In genomic region chr13:108526258-108527007, GRCm38 (mm10) we compare ENCODE assay signal across 21 mouse cellular contexts.
DNase-seq lines count a peak whose midpoint lies in the region; ATAC-seq and TF ChIP-seq lines count a peak whose summit lies in the region.
"Had no signal": no experiment of that assay in that cellular context is flagged by ENCODE, and none has a peak within 500 bp of the region (broad histone marks: within the 10 kb centered on the region; RNA-seq: fewer than 3 reads in every experiment).

No protein-coding gene starts in this region.

- H3K27me3 ChIP-seq in heart, embryonic 16.5 days (ENCODE audit: control insufficient read depth, insufficient read depth, low read length) = no peaks in the 10 kb centered on the region
- H3K27me3 ChIP-seq in heart, adult 2 months (ENCODE audit: control insufficient read depth, insufficient read depth, low read length) = no peaks in the 10 kb centered on the region
- H3K27me3 ChIP-seq in midbrain, embryonic 14.5 days (ENCODE audit: control insufficient read depth, insufficient read depth, low read length) = no peaks in the 10 kb centered on the region
- no peaks in the 10 kb centered on the region for H3K27me3 ChIP-seq in midbrain, embryonic 15.5 days (replicated peaks)
- H3K27me3 ChIP-seq in forebrain, embryonic 13.5 days = no peaks in the 10 kb centered on the region
- H3K27me3 ChIP-seq in lung, postnatal 0 days (replicated peaks; ENCODE audit: insufficient read depth, low read length) = no peaks in the 10 kb centered on the region
- H3K27me3 ChIP-seq: lung, embryonic 15.5 days; neural tube, embryonic 13.5 days had no signal

- no peak overlapping the region for H3K4me3 ChIP-seq in heart, embryonic 16.5 days (ENCODE audit: low read length)
- no peak overlapping the region for H3K4me3 ChIP-seq in heart, adult 2 months
- no peak overlapping the region for H3K4me3 ChIP-seq in midbrain, embryonic 14.5 days (replicated peaks; ENCODE audit: low read depth, low read length)
- H3K4me3 ChIP-seq in midbrain, embryonic 15.5 days = no peak overlapping the region
- no peak overlapping the region for H3K4me3 ChIP-seq in forebrain, embryonic 13.5 days
- no peak overlapping the region for H3K4me3 ChIP-seq in lung, postnatal 0 days (ENCODE audit: low read depth, low read length)
- H3K4me3 ChIP-seq: layer of hippocampus, adult 2 months; limb, embryonic 10.5 days; lung, embryonic 15.5 days; neural tube, embryonic 13.5 days had no signal

- no peak for ATAC-seq in heart, embryonic 16.5 days (replicated peaks; ENCODE audit: extremely low read depth, insufficient read depth, low FRiP score)
- peak; percentile 17; the same call in 1 of the 2 replicates for ATAC-seq in midbrain, embryonic 14.5 days (ENCODE audit: low FRiP score, low TSS enrichment)
- ATAC-seq in midbrain, embryonic 15.5 days (replicated peaks) = no peak
- peak; percentile 75 for ATAC-seq in forebrain, embryonic 13.5 days
- ATAC-seq in lung, postnatal 0 days = no peak
- ATAC-seq: hindbrain, postnatal 0 days had no signal

- DNase-seq in heart, adult 2 months = no peak
- no peak for DNase-seq in midbrain, embryonic 14.5 days
- no peak for DNase-seq in urinary bladder, postnatal 14 days (ENCODE audit: low spot score)
- DNase-seq in lung, postnatal 0 days (ENCODE audit: low spot score) = no peak
- DNase-seq: adrenal gland, postnatal 14 days; cerebellum, adult 9-11 months; gastrocnemius, postnatal 36 days; heart, postnatal 36 days; kidney, adult 11 months; spleen, adult 18-20 months had no signal

- no peak for TF ChIP-seq POLR2A in heart, adult 2 months (IDR thresholded peaks at IDR 0.05; ENCODE audit: insufficient read depth, low read depth, low read length)

- WGBS in heart, embryonic 16.5 days = 73% methylated on average over 13 of the region's 13 CpGs
- WGBS in heart, adult 2 months = 77% methylated on average over 13 of the region's 13 CpGs
- WGBS in midbrain, embryonic 14.5 days = 48% methylated on average over 13 of the region's 13 CpGs
- 43% methylated on average over 13 of the region's 13 CpGs for WGBS in midbrain, embryonic 15.5 days
- 26% methylated on average over 13 of the region's 13 CpGs for WGBS in forebrain, embryonic 13.5 days
- WGBS in lung, postnatal 0 days = 78% methylated on average over 13 of the region's 13 CpGs

- no peak overlapping the region for H3K4me2 ChIP-seq in heart, embryonic 16.5 days (ENCODE audit: low read depth, low read length)
- H3K4me2 ChIP-seq in midbrain, embryonic 14.5 days (ENCODE audit: low read length) = no peak overlapping the region
- H3K4me2 ChIP-seq in midbrain, embryonic 15.5 days = no peak overlapping the region
- H3K4me2 ChIP-seq in forebrain, embryonic 13.5 days = no peak overlapping the region
- no peak overlapping the region for H3K4me2 ChIP-seq in lung, postnatal 0 days (replicated peaks; ENCODE audit: low read depth, low read length)
- H3K4me2 ChIP-seq: liver, embryonic 11.5 days; lung, embryonic 15.5 days; neural tube, embryonic 13.5 days had no signal

- no peaks in the 10 kb centered on the region for H3K9me3 ChIP-seq in heart, embryonic 16.5 days (replicated peaks; ENCODE audit: control insufficient read depth, low read length)
- H3K9me3 ChIP-seq in midbrain, embryonic 14.5 days (ENCODE audit: control insufficient read depth, low read length) = no peaks in the 10 kb centered on the region
- H3K9me3 ChIP-seq in midbrain, embryonic 15.5 days = no peaks in the 10 kb centered on the region
- no peaks in the 10 kb centered on the region for H3K9me3 ChIP-seq in forebrain, embryonic 13.5 days (replicated peaks)
- no peaks in the 10 kb centered on the region for H3K9me3 ChIP-seq in lung, postnatal 0 days (ENCODE audit: low read length)
- H3K9me3 ChIP-seq: G1E; limb, embryonic 10.5 days; lung, embryonic 15.5 days; neural tube, embryonic 13.5 days had no signal

- no peak overlapping the region; the same call in 1 of the 2 replicates for H3K9ac ChIP-seq in heart, embryonic 16.5 days (ENCODE audit: low read length)
- no peak overlapping the region for H3K9ac ChIP-seq in heart, adult 2 months (ENCODE audit: low read depth, low read length)
- no peak overlapping the region for H3K9ac ChIP-seq in midbrain, embryonic 14.5 days (replicated peaks; ENCODE audit: low read length)
- no peak overlapping the region for H3K9ac ChIP-seq in midbrain, embryonic 15.5 days
- no peak overlapping the region for H3K9ac ChIP-seq in forebrain, embryonic 13.5 days
- H3K9ac ChIP-seq in lung, postnatal 0 days (replicated peaks; ENCODE audit: low read depth) = no peak overlapping the region
- H3K9ac ChIP-seq: lung, embryonic 15.5 days; neural tube, embryonic 13.5 days had no signal

- intact Hi-C loops in heart, adult 2 months (cut with DNase I) = no loop called here

- no peak for TF ChIP-seq CTCF in heart, adult 2 months (IDR thresholded peaks at IDR 0.05)
- TF ChIP-seq CTCF in lung, postnatal 0 days (IDR thresholded peaks at IDR 0.05) = no peak

- TF ChIP-seq EP300 in heart, adult 2 months (IDR thresholded peaks at IDR 0.05; ENCODE audit: insufficient read depth, low read depth, low read length) = no peak
- TF ChIP-seq EP300 in lung, postnatal 0 days (IDR thresholded peaks at IDR 0.05) = no peak

- no peaks in the 10 kb centered on the region for H3K36me3 ChIP-seq in heart, embryonic 16.5 days (ENCODE audit: control insufficient read depth, insufficient read depth)
- peaks cover 5% of the 10 kb centered on the region for H3K36me3 ChIP-seq in heart, adult 2 months (ENCODE audit: control insufficient read depth, insufficient read depth, low read length)
- no peaks in the 10 kb centered on the region for H3K36me3 ChIP-seq in midbrain, embryonic 14.5 days (ENCODE audit: control insufficient read depth, insufficient read depth, low read length)
- no peaks in the 10 kb centered on the region for H3K36me3 ChIP-seq in midbrain, embryonic 15.5 days (replicated peaks)
- no peaks in the 10 kb centered on the region for H3K36me3 ChIP-seq in forebrain, embryonic 13.5 days (ENCODE audit: poor library complexity, severe bottlenecking)
- no peaks in the 10 kb centered on the region for H3K36me3 ChIP-seq in lung, postnatal 0 days (ENCODE audit: insufficient read depth, low read length)
- H3K36me3 ChIP-seq: G1E; limb, embryonic 10.5 days; lung, embryonic 15.5 days; neural tube, embryonic 13.5 days had no signal

- peak overlapping the region; percentile 57 for H3K27ac ChIP-seq in heart, embryonic 16.5 days (ENCODE audit: low read length)
- H3K27ac ChIP-seq in heart, adult 2 months = no peak overlapping the region
- H3K27ac ChIP-seq in midbrain, embryonic 14.5 days (replicated peaks; ENCODE audit: low read depth, low read length) = no peak overlapping the region
- H3K27ac ChIP-seq in midbrain, embryonic 15.5 days = no peak overlapping the region
- no peak overlapping the region for H3K27ac ChIP-seq in forebrain, embryonic 13.5 days
- no peak overlapping the region for H3K27ac ChIP-seq in lung, postnatal 0 days (ENCODE audit: low read length)
- H3K27ac ChIP-seq: hindbrain, postnatal 0 days; kidney, postnatal 0 days; layer of hippocampus, adult 2 months; limb, embryonic 10.5 days; lung, embryonic 15.5 days; neural tube, embryonic 13.5 days had no signal

- H3K79me2 ChIP-seq in heart, adult 2 months (replicated peaks; ENCODE audit: control insufficient read depth, insufficient read depth, low read length) = no peaks in the 10 kb centered on the region

- H3K4me1 ChIP-seq in heart, embryonic 16.5 days (ENCODE audit: control insufficient read depth, insufficient read depth, low read length) = peaks cover 16% of the 10 kb centered on the region
- peaks cover 2% of the 10 kb centered on the region for H3K4me1 ChIP-seq in heart, adult 2 months (ENCODE audit: control insufficient read depth, insufficient read depth, low read length)
- no peaks in the 10 kb centered on the region for H3K4me1 ChIP-seq in midbrain, embryonic 14.5 days (ENCODE audit: control insufficient read depth, insufficient read depth, low read length)
- no peaks in the 10 kb centered on the region for H3K4me1 ChIP-seq in midbrain, embryonic 15.5 days
- peaks cover 14% of the 10 kb centered on the region for H3K4me1 ChIP-seq in forebrain, embryonic 13.5 days
- no peaks in the 10 kb centered on the region for H3K4me1 ChIP-seq in lung, postnatal 0 days (ENCODE audit: insufficient read depth, low read depth, low read length)
- H3K4me1 ChIP-seq: limb, embryonic 10.5 days; lung, embryonic 15.5 days had no signal

Comparison
In these comparisons a context has a peak if more than half of its experiments do, and no peak if none do; other contexts are left out.
1. ATAC-seq: peak in midbrain, embryonic 14.5 days (single experiment) and forebrain, embryonic 13.5 days (single experiment); none in heart, embryonic 16.5 days (single experiment), midbrain, embryonic 15.5 days (single experiment) and lung, postnatal 0 days (single experiment).